Mouse (Mus musculus) liver, embryonic 14.5 days (tissue): ENCODE data around the gene Gm9964.

ENCODE experiments used
- CTCF ChIP-seq: IDR thresholded peaks from 2 replicates; pipeline ENCODE4 v1.5.1; 2016; ENCODE audit warnings: antibody characterized with exemption, low read depth, control low read depth
- EP300 ChIP-seq: IDR thresholded peaks from 2 replicates; pipeline ENCODE4 v1.6.1; 2016; ENCODE audit warnings: antibody characterized with exemption, low read depth

DNA sequence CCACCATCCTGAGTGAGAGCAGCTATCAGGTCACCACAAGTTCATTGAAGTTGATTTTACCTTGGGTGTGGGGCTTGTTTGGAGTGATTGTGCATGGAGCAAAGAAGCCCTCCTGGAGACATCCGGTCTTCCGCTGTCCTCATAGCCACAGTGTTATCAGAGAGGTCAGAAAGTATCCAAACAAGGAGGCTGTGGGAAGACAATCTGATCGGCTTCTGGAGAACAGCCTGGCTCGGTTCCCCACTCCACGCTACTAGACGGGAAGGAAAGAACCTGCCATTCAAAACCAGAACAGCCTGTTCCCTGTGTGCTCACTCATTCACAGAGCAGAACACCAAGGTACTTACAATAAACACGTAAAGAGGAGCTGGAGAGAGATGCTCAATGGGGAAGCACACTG is 23.1 kb upstream of the Gm9964 start:
- TF ChIP-seq EP300: no peak
- no peak for TF ChIP-seq CTCF
